Mouse (Mus musculus) cerebellum, postnatal 36 days (tissue): Measurements from ENCODE around the gene Foxp2.

ENCODE experiments used
- DNase-seq, 2 experiments: peaks; one replicate each; pipeline ENCODE4 v3.0.0; 2021 to 2022; ENCODE audit warnings: mixed read lengths in 2 of 2

Foxp2 gene

DNA sequence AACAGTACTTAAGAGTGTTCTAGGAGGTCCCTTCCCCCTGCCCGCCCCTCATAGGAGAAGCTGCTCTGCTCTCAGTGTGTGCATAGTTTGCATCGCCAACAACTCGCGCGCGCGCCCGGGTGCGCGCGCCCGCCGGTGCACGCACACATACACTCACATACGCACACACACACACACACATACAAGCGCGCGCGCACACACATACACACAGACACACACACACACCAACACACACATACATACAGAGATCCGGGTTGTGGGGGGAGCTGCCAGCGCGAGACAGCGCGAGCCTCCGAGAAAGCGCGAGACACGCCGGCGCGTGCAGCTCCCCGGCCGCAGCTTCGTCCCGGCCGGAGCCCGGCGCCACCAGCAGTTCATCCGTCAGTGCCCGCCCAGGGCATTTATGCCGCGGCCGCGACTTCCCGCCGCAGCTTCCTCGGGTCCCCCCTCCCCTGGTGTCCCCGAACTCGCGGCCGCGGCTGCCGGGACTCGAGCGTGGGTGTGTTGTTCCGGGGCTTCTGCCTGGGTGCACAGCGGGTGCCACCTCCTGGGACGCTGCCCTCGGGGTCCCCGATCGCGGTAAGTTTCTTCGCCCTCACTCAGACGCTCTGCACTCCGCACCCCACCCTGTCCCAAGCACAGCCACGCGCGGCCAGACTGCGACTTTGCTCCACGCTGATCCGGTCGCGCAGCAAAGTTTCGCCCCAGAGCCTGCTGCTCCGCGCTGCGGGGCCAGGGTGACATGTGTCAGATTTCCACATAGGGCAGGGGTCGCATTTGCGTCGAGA lies at the start of gene Foxp2:
Gene Foxp2, plus strand, starts transcription at position 167 of the 788 bp plus-strand sequence.
- DNase-seq: peak; percentile 26 to 30

DNA sequence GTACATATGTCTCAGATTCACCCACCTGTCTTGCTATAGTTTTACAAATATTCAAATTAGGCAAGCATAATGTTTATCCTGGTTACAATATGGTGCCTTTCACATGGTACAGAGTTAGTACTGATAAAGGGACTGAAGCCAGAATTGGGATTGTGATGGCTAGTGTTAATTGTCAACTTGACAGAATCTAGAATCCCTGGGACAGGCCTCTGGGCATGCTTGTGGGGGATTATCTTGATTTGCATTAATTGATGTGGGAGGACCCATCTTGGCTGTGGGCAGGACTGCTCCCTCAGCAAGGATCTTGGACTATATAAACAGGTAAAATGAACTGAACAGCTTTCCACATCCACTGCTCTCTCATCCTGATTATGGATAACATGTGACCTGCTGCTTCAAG lies 15.9 kb upstream of the Foxp2 start:
- DNase-seq: no peak

DNA sequence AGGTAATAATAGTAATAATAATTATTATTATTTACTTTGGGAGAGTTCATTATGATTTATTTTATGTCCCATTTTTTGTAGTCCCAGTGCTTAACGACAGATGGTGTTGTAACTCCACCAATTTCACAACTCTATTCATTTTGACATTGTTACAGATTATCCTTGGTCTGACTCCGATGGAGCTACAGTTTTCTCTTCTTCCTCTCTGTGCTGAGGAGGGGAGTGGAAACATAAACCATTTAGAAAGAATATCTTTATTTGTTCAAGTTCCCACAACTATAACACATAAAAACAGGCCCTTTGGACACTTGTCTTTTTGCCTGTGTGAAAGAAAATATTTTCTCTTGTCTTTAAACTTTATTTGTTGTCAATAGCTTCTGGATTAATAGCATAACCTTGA lies 4.1 kb upstream of the Foxp2 start:
- no peak for DNase-seq

DNA sequence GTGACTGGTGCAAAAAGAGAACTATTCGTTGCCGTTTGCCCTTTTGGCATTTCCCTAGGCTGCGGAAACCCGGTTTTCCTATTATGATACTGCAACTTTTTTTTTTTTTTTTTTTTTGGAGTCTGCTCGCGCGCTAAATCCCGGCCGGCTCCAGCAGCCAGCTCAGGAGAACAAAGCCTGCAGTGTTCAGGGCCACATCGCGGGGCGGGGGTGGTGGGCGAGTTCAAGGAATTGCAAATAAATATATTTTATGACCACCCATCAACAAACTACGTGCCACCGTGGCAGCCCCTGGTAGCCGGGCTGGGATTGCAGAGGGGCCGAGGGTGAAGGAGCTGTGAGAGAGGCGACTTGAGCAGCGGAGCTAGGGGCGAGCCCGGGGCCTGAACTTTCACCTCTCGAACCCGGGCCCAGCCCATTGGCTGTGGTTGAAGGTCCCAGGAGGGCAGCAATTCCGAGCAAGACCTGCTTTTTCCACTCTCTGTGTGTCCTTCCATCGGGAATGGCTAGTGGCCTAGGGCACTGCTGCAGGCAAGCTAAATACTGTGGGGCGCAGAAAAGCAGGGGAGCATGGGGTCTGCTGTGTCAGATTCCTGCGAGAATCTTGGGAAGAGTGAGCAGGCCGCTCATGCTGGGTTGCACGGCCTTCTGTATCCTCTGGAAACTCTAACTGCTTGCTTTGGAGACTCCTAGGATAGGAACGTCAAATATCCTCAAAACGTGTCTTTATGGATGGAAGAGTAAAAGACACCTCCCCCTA lies 2.9 kb upstream of the Foxp2 start:
- no peak for DNase-seq

DNA sequence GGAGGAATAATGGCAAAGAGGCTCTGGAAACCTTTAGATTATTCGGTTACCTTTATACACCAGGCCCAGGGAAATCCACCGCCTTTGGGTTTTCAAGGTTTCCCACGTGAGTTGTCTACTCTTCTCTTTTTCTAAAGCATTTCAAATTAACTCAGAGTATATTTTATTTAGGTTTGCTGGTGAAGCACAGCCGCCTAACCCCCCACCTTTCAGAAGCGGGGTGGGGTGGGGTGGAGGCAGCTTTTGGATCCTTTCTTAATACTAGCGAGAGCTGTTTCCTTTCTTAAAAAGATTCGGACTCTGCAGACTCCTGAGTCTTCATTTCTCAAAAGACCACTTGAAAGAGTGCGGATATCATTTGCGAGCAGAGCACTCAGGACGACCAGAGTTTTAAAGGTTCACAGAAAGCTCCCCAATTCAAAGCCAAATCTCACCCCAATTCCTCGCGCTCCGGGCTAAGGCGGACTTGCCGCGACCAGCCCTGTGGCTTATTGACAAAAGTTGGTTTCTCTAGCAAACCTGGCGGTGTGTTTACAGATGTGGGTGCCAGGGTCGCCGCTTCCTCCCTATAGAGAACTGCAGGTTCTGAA lies 2.0 kb upstream of the Foxp2 start:
- no peak for DNase-seq

DNA sequence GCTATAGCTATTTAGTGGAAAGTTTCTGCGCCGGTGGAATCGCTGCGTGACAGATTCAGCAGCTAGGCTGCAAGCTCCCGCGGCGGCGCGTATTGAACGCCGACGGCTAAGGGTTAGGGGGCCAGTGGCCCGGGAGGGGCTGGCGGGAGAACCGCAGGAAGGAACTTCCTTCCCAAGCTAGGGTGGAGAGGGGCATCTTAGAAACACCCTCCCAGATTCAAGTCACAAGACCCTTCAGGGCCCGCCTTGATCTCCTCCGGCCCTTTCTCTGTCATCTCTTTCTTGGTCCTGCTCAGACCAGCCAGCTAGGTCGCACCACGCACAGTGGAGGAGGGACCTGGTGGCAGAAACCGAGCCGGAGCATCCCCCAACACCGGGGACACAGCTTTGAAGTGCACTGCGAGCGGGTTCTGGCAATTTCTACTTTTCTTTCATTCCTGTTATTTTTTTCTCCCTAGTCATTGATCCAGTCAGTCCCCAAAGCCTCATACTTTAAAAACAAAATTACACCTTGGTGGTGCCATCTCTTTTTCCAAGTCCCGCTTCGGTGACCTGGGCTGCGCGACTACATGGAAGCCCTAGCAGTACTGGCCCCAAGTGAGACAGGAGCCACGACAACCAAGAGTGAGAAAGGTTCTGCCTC lies 1.1 kb upstream of the Foxp2 start:
- peak in 1 of 2 experiments; percentile 9 for DNase-seq

DNA sequence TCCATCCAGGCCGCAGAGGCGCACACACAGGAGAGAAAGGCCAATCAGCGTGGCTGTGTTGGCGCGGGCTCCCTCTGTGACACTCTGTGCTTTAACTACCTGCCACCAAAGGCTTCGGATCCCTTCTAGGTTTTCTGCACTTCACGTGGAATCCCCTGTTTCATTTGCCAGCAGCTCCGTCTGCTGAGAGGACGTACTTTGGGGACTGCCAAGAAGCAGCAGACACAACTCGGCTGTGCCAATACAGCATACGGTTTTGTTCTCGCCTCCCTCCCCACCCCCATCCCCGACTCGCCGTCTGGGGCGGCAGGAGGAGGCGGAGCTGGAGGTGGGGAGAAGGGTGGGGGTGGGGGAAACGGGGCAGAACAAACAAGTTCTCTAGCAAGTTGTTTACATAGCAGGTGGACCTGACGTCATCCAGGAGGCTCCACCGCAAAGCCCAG lies 549 bp upstream of the Foxp2 start:
- peak; percentile 53 to 59 for DNase-seq

DNA sequence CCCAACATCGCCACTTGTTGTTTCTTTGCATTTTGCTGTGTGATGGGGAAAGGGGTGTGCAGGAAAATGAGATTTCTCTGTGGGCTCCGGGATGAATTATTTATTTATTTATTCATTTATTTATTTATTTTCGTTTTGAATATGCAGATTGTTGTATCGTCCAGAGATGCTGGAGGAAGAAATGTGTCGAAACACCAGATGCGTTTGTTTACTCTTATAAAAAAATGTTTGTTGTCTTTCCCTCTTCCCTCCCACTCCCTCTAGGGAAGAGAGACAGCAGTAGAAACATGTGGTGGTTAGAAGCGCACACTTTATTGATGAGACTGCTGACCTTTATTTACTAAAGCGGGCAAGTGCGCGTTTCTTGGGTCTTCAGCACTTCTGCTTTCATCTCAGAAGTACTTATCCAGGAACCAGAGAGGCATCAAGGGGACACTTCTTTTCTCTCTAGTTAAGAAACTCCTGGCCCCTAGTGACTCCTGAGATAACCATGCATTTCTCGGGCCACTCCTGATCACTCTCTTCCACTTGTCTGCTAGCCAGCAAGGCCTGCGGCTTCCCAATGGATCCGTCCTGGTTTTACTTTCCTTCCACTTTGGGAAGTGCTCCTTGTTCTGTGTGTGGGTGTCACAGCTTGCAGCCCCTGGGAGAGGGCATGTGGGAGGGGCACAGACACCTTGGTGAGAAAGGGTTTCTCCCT lies 972 bp downstream of the Foxp2 start:
- DNase-seq: no peak

DNA sequence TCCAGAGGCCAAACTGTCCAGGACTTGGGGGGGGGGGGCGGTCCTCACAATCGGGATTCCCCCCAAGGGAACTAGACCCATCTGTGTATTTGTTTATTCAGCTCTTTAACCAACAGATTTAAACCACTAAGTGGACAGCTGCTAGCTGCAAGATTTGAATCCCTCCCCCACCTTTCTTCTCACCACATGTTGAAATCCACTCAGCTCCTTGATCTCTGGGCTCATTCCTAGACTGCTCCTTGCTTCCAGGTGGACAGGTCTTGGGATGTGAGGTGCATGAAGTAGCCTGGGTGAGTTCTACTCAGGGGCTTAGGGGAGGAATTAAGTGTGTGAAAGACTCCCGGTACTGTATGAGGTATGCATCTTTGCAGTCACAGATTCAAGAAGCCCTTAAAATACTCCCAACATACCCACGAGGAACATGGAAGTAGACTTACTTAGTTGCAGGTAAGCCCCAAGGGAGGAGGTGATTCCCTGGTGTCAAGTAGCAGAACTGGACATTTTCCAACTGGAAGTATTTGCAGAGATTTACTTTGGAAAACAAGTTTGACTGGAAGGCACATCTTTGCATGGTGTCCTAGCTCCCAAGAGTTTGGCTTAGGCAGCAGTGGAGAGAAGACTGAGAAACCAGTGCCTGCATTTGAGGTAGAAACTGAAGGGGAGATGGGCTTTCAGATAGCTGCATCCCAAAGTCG lies 2.3 kb downstream of the Foxp2 start:
- DNase-seq: no peak

DNA sequence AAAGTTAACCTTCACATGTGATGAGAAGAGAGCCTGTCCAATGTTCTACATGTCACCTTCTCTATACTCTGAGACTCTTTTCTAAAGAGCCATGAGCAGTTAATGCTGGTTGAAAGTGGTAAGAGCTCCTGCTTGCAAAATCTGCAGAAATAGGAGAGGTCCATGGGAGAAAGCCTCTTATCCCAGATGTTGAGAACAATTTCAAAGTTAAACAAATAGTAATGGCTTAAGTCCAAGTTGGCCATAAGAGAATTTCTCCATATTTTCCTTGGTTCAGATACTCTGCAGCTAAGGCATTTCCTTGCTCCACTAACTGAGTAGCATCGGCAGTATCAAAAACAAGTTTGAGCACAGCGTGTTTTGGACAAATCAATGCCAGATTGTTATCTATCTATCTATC lies 13.9 kb downstream of the Foxp2 start:
- no peak for DNase-seq

DNA sequence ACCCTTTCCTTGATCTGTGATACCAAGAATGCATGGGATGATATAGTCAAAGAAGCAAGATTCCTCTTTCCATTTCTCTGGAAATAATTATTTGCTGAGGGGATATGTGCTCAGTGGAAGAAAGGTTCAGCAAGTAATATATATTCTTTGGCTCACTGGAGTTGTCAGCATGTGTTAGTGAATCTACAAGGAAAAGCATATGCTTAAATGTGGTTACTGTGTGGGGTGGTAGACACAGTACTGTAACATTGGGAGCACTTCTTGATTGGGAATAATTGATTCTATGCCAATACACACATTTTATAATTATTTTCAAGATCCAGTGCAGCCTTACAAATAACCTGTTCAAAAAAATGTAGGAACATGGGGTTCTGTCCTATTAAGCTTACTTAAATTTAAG lies 21.6 kb downstream of the Foxp2 start:
- no peak for DNase-seq

DNA sequence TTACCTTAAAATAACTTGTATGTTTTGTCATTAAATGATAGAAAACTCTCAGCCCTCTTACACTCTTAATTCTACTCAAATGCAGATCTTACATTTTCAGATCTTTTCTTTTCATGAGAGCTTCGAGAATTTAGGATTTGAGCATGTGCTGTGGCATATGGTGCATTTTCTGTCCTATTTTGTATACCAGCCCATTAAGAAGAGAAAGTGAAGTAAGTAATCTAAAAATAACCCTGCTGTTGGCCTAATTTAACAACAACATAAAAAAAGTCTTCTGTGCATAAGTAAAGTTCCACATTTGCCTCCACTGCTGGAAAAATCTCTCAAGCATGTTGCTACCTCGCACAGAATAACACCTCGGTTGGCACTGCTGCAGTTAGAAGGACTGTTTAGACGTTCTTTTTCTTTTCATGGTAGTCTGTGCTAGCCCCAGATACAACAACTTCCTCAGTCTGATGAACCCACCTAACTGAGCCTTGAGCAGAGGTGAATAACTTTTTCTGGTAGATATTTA lies 23.9 kb downstream of the Foxp2 start:
- no peak for DNase-seq

DNA sequence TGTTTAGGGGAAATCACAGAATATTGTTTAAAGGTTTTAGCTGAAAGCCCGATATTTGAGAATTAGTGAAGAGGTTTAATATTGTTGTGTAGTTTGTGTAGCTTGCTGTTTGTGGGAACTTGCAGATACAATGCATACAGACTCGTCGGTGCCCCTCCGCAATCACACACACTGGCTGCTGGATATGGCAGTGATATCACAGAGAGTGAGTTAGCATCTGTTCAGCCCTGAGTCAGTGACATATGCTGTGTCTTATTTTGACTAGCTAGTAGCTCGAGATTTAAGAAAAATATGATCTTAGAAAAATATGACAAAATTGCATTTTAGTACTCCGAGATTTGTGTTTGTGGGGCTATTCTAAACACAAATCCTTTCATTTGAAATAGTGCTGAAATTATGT lies 49.9 kb downstream of the Foxp2 start:
- no peak for DNase-seq

DNA sequence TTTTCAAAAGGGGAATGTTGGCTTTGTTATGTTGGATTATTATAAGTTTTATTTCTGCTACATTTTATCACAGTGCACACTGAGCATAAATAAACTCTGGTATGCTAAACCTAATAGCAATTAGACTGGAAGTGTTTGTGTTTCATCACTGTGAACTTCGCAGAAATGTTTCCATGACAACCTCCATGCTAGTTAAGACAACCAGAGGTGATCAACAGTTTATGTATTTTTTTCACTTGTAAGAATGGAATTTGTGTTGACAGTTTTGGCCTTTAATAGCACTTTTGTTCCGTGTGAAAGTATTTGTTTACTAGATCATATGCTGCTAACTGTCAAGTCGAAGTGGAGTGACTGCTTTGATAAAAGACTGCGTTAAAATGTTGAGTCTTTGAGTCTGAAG lies 51.6 kb downstream of the Foxp2 start:
- no peak for DNase-seq

DNA sequence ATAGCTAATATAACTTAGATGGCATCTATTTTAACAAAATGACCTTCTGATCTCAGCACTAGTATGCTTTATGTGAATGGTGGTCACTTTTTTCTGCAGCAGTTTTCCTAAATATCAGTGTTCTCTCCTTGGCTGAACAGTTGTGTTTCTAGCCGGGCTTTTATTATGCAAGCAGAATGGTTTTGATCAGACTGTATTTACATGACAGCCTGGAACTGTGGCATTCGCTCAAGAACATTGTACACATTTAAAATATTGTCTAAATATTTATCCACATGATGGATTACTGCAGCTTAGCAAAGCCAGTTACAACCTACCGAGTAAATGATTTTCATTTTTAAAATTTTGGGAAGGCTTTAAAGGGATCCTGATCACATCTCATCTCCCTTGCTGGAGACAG lies 75.9 kb downstream of the Foxp2 start:
- no peak for DNase-seq

DNA sequence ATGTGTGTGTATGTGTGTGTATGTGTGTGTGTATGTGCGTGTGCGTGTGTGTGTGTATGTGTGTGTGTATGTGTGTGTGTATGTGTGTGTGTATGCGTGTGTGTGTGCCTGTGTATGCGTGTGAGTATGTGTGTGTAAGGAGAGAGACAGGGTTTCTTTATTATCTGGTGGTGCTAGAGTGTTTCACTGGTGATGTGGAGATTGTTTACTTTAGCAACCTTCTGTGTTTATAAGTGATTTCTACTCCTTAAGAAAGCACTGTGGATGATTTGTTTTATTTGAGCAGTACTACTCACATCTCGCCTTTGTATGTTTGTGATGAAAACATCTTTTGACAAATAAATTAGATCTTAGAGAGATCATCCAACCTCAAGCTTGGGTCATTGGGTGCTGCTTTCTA lies 77.1 kb downstream of the Foxp2 start:
- no peak for DNase-seq

DNA sequence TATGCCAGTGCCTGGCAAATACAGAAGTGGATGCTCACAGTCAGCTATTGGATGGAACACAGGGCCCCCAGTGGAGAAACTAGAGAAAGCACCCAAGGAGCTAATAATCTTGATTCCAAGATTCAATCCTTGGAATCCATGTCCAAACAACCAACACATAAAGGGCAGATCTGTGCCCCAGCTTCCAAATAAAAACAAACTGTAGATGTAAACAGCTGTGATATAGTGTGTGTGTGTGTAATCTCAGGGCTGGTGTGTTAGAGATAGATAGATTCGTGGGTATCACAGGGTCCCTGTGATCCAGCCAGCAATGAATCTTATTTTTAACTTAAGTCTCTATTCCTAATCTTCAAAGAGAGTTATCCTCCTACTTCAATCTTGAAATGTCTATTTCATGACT lies 107.0 kb downstream of the Foxp2 start:
- DNase-seq: no peak

DNA sequence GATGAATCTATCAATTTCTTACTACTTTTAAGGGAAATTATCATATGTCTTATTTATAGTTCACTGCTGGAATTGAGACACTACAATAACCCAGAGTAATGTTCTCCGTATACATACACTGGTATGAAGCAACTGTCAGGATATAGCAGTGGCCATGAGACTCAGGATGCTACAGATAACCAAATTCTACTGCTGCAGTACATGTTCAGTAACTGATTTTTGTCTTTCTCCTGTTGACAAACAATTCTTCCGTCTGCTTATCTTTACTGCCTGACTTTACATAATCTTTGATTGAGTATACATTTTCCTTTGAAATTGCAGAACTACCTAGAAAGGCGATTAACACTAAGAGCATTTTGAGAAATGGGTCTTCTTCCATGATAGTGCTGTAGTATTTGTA lies 127.3 kb downstream of the Foxp2 start:
- no peak for DNase-seq

DNA sequence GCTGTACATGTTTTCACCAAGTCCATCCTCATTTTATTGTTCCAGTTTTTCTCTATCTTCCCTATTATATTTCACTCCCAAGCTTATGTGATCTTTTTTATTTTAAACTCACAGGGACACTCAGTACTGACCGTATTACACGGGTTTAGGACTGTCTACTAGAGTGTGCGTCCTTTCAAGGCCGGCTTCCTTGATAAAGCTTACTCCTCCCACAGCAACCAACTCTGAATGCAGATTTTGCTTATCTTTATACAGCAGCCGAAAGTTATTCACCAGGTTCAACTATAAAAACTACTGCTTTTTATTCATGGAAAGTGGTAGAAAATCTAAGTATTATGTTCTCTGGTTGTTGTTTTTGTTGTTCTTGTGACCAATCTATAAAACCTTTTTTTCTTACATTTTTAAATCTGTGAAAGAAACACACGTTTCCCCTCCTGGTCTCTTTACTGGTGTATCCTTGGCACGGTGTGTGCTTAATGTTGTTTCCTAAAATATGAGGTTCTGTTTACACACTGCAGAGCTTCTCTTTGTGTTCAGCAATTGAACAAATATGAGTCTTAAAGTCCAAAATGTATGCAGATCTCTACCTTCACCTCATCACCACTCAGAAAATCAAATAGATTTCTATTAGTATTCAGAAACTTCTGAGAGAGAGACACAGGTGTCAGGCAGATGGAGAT lies 128.4 kb downstream of the Foxp2 start:
- DNase-seq: no peak

DNA sequence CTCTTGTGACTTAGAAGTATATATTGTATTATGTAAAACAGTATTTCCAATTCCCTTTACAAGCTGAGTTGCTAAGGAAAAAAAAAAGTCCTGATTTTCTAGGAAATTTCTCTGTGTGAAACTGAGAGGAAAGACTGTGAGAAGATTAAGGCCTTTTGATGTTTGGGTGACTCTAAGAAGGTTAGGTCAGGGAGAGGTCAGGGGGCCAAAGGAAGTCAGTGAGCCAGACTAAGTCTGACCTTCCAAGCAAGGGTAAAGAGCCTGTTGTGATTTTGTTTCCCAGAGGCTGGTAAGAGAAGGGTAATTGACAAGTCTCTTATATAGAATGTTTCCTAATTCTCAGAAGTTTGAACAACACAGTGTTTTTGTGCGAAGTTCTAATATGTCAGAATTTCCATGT lies 162.1 kb downstream of the Foxp2 start:
- no peak for DNase-seq

DNA sequence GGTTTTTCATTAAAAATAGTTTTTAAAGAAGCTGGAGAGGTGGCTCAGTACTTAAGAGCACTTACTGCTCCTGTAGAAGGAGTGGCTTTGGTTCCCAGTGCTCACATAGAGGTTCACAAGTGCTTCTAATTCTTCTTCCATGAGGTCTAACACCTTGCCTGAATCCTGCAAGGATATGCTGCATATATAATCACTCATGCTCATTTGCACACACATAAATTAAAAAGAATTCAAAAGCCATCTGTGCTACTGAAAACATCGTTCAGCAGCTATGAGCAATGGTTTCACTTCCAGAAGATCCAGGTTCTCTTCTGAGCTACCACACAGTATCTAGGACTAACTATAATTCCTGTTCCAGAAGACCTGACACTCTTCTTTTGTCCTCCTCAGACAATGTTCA lies 200.4 kb downstream of the Foxp2 start:
- DNase-seq: no peak
